Mouse (Mus musculus) ES-Bruce4 (cell line): ENCODE data around the gene D2hgdh. TPM values are rescaled to one million over a fixed set of nuclear protein-coding genes. Genes with fewer than 3 reads are reported as not detected.
"Not testable (repeated sequence)": the region's sequence is repeated elsewhere in the genome, so short reads cannot be mapped to it uniquely, and the experiment has no call there.

Experiments
- H3K27ac ChIP-seq: 2 replicates; pipeline ENCODE4 v1.5.1; 2012; ENCODE audit warnings: low read length, inconsistent platforms; ENCODE audit not compliant: insufficient read depth
- H3K27me3 ChIP-seq: 2 replicates; pipeline ENCODE4 v1.6.1; 2012; ENCODE audit warnings: mild to moderate bottlenecking, low read length, inconsistent platforms; ENCODE audit not compliant: control insufficient read depth, poor library complexity, insufficient read depth, severe bottlenecking
- H3K36me3 ChIP-seq: 2 replicates; pipeline ENCODE4 v1.6.1; 2012; ENCODE audit warnings: inconsistent platforms, mild to moderate bottlenecking, low read length, moderate library complexity; ENCODE audit not compliant: control insufficient read depth, poor library complexity, insufficient read depth, severe bottlenecking
- H3K4me1 ChIP-seq: one replicate; pipeline ENCODE4 v1.8.1; 2011; ENCODE audit warnings: low read length; ENCODE audit not compliant: control insufficient read depth, insufficient read depth
- H3K4me3 ChIP-seq: 2 replicates; pipeline ENCODE4 v1.5.1; 2011; ENCODE audit warnings: low read depth, mild to moderate bottlenecking, low read length
- H3K9ac ChIP-seq: 2 replicates; pipeline ENCODE4 v1.6.1; 2012; ENCODE audit warnings: low read depth, mild to moderate bottlenecking, inconsistent platforms; ENCODE audit not compliant: poor library complexity, severe bottlenecking
- H3K9me3 ChIP-seq: replicated peaks from 2 replicates; pipeline ENCODE4 v1.6.1; 2012; ENCODE audit warnings: mild to moderate bottlenecking, low read length, inconsistent platforms; ENCODE audit not compliant: control insufficient read depth, poor library complexity, insufficient read depth, severe bottlenecking
- CTCF ChIP-seq: IDR thresholded peaks from one replicate; pipeline ENCODE4 v1.8.1; 2011; ENCODE audit warnings: low read depth, low read length
- EP300 ChIP-seq: IDR thresholded peaks from 2 replicates; pipeline ENCODE4 v1.6.1; 2011; ENCODE audit warnings: low read depth, low read length; ENCODE audit not compliant: insufficient read depth
- POLR2A ChIP-seq: IDR thresholded peaks from one replicate; pipeline ENCODE4 v1.8.1; 2011; ENCODE audit warnings: low read length; ENCODE audit not compliant: insufficient read depth
- polyA plus RNA-seq: library from polyadenylated mRNA; stranded (reverse); fragments of >200 nt; gene quantifications from 2 replicates; pipeline ENCODE4 v1.2.4, GENCODE M21; 2011; ENCODE audit warnings: low read depth; ENCODE audit not compliant: missing spikeins, insufficient read depth, insufficient read length

Gene D2hgdh
- polyA plus RNA-seq, 1 experiment: 23.4 TPM

DNA sequence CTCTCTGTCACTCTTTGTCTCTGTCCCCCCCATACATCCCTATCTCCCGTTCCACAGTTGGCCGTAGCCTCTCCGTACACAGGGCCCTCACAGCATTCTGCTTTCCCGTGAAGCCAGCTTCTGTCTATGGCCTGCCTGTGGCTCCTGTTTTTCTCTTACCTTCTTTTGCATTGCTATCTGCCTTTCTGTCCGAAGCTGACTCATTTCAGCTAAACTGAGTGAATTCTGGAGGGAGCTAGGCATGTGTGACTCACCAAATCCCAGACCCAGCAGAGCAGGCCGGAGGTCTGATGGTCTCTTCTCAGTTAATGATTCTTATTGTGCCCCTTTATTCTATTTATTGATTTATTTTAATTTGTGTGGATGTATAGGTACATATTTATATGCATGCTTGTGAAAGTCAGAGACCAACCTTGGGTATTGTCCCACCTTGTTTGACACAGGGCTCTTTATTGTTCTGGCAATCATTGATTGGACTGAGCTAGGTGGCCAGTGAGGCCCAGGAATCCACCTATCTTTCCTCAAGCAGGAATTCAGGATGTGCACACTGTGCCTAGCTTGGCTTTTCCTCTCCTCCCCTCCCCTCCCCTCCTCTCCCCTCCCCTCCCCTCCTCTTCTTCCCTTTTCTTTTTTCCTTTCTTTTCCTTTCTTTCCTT, 11.3 kb downstream of the D2hgdh start:
- Histone ChIP-seq H3K4me1 (no peaks in the 10 kb centered on the region), H3K27me3 (no peaks in the 10 kb centered on the region), H3K9ac (no peak overlapping the region), H3K9me3 (no peaks in the 10 kb centered on the region), H3K4me3 (no peak overlapping the region), H3K27ac (no peak overlapping the region), H3K36me3 (no peaks in the 10 kb centered on the region)
- TF ChIP-seq CTCF (no peak), EP300 (no peak), POLR2A (no peak)

DNA sequence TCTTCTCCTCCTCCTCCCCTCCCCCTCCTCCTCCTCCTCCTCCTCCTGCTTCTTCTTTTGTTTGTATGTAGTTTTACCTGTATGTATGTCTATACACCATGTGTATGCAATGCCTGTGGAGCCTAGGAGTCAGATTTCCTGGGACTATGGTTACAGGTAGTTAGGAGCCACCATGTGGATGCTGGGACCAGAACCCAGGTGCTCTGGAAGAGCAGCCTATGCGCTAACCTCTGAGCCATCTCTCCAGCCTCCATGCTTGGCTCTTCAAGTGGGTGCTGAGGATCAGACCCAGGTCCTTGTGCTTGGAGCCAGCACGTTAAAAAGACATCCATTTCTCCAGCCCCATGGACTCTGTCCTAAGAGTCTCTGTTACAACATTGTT, 11.8 kb downstream of the D2hgdh start:
- H3K9me3 ChIP-seq: no peaks in the 10 kb centered on the region
- H3K9ac ChIP-seq: no peak overlapping the region
- no peak for TF ChIP-seq POLR2A
- no peak for TF ChIP-seq CTCF
- no peak for TF ChIP-seq EP300
- H3K27me3 ChIP-seq: no peaks in the 10 kb centered on the region
- H3K27ac ChIP-seq: no peak overlapping the region
- no peaks in the 10 kb centered on the region for H3K36me3 ChIP-seq
- no peaks in the 10 kb centered on the region for H3K4me1 ChIP-seq
- H3K4me3 ChIP-seq: no peak overlapping the region

DNA sequence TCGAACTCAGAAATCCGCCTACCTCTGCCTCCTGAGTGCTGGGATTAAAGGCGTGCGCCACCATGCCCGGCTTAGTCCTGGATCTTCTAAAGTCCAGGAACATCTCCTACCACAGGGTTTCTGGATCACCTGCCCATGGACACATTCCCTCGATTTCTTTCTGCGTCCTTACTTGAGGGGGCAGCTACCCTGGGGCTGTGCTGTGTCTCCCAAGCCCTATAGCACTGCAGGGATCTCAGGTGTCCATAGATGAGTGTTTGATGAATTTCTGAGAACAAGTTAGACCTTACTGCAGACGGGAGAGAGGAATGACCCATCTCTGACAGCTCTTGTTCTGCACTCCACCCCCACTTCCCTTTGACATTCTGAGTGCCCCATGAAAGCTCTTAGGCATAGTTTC, 12.6 kb downstream of the D2hgdh start:
- Histone ChIP-seq H3K27ac (no peak overlapping the region), H3K9me3 (no peaks in the 10 kb centered on the region), H3K9ac (no peak overlapping the region), H3K27me3 (no peaks in the 10 kb centered on the region), H3K36me3 (no peaks in the 10 kb centered on the region), H3K4me1 (no peaks in the 10 kb centered on the region), H3K4me3 (no peak overlapping the region)
- TF ChIP-seq EP300: no peak
- no peak for TF ChIP-seq POLR2A
- TF ChIP-seq CTCF: no peak

DNA sequence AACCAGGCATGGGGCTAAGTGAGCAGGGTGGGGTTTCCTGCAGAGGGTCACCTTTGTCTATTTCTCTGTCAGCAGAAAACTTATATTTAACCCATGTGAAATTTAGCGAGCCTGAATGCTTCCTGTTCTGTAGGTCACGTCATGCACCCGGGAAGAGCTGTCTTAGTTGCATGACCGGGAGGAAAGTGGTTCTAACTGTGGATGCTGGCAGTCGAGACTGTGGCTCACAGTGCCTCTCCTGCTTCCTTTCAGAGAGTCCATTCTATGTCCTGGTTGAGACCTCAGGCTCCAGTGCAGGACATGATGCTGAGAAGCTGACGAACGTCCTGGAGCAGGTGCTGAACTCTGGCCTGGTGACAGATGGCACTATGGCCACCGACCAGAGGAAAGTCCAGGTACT, 13.9 kb downstream of the D2hgdh start:
- H3K27ac ChIP-seq, H3K27me3 ChIP-seq, H3K9ac ChIP-seq, H3K4me3 ChIP-seq, H3K36me3 ChIP-seq, H3K4me1 ChIP-seq, H3K9me3 ChIP-seq: not testable (repeated sequence)

DNA sequence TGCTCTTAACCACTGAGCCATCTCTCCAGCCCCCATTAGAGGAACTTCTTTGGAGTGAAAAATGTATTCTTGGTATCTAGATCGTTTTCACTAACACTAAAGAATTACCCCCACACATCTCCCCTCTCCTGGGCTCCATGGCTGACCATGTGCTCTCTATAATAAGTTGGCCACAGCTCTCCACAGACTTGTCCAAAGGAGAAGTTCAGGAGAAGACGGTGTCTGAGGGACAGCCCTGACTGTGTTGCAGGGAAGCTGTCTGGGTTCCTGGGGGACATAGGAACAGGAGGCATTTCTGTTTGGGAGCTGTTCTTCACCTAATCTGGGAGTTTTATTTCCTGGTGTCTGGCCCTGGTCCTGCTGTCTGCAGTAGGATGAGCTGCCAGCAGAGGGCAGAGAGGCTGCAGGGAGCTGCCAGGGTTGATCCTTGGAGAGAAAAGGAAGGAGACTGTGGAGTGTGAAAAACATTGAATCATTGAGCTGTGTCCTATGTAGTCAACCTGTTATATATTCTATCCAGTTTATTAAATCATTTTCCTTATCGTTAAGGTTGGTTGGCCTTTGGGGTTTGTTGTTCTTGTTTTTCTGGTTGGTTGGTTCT, 21.2 kb downstream of the D2hgdh start:
- H3K9me3 ChIP-seq, H3K27me3 ChIP-seq, H3K36me3 ChIP-seq, H3K4me1 ChIP-seq, H3K4me3 ChIP-seq, H3K27ac ChIP-seq, H3K9ac ChIP-seq: not testable (repeated sequence)

DNA sequence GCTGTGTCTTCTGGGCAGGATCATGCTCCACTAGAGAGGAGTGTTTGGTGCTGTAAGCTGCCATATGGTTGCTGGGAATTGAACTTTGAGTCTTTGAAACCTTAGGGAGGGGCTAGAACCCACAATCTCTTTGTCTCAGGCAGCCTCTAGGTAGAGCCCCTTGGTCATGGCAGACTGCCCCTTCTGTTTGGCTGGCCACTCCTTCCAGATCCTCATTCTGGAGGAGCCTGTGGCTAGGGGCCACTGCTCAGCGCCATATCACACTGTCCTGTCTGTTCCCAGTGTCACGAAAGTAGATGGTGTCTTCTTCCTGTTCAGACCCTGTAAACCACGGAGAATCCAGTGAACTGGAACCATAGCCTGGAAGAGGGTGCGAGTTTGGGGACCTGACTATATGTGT, 31.1 kb downstream of the D2hgdh start:
- H3K36me3 ChIP-seq, H3K4me3 ChIP-seq, H3K27ac ChIP-seq, H3K4me1 ChIP-seq, H3K9ac ChIP-seq, H3K27me3 ChIP-seq, H3K9me3 ChIP-seq: not testable (repeated sequence)
